Mouse (Mus musculus) heart, adult 9 months (tissue): ENCODE results near the gene 2010300C02Rik.

ENCODE experiments used
- DNase-seq, 2 experiments: peaks; one replicate each; pipeline ENCODE4 v3.0.0; 2022; ENCODE audit warnings: low spot score in 2 of 2

2010300C02Rik gene

DNA sequence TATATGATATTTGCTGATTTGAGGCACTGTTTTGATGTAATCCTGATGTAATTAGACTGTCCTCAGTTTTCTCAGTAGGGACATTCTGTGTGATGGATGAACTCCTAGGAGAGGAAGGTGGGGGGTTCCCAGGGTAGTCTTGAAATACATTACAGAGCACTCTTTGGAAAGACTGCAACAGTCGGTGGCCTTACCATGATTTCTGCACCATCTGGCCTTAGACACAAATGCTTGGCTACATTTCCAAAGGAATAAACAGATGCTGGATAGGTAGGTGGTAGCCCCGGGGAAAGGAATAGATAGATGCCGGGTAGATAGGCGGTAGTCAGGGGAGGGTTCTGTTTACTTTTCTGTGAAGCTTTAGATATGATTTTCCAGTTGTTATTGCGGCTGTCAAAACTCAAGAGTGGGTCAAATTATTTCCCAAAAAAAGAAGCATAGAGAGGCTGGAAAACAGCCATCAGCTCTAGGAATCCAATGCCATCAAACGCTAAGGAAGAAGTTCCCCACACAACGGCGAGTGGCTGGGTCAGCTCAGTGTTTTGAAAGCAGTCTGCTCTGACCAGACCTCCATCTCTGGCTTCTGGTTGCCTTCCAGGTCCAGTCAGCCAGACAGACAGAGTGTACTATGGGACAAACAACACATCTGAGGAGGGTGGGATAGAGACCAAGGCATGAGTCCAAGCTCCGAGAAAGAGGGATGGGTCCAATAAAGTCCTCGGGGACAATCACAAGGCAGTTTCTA, 147.2 kb downstream of the 2010300C02Rik start:
- peak in 1 of 2 experiments; percentile 15 for DNase-seq

DNA sequence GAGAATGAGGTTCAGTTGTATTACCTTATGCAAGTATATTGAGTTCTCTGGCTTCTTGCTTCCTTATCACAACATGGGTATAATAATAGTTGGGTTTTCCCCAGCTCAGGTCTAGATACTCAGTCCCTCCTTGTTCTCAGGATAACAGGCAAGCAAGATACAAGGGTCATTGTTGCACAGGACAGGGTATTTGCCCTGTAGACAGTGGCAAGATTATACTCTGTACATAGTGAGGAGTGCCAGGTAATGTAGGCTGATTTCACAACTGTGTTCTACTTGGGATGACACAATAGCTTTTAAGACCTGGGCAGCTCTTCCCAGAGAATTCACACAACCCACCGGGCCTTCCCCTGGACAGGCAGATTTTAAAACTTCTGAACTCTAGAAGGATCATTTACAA, 151.5 kb downstream of the 2010300C02Rik start:
- no peak for DNase-seq

DNA sequence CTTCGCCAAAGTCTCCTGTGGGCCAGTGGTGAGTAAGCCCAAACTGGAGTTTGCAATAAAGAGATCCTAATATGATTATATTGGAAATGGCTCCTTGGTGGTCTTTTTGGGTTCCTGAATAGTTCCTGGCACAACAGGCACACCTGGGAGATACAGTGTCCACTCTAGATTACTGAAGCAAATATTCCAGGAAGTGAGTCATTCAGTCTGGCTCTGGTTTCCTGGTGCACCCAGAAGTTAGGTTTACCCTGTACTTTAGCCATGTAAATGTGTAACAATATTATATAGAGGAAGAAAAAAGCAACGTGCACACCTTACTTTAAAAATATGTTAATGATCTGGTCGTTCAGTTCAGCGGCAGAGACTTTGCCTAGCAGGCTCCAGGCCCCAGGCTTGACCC, 153.1 kb downstream of the 2010300C02Rik start:
- no peak for DNase-seq

DNA sequence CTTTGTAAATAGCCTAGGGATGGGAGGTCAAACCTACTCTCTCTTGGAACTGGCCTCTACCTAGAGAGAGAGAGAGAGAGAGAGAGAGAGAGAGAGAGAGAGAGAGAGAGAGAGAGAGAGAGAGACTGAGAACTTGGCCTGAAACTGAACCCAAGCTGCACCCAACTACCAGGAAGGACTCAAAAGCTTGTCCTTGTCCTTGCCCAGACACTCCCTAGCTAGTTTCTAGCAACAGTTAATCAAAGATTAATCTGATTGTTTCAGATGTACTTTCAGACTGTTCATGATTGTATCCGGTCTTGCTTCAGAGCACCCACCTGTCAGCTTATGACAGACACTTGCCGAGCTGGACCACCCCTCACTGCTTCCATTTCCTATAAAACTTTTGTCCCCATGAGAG, 153.5 kb downstream of the 2010300C02Rik start:
- DNase-seq: no peak

DNA sequence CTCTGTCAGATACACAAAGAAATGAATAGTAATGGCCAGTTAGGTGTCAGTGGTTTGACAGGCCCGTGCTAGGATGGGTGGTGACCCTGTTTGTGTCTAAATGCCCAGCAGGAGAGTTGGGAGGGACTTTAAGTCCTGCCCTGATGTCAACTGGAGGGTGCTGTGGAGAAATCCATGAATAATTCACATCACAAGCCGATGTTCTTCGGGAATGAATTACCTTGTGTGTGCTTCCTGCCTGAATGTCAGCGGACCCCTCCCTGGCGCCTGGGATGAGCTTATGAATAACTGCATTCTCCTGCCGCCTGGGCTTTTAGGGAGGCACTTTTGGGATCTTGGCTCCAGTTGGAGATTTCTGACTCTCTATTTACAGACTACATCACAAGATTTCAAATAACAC, 154.5 kb downstream of the 2010300C02Rik start:
- DNase-seq: no peak

DNA sequence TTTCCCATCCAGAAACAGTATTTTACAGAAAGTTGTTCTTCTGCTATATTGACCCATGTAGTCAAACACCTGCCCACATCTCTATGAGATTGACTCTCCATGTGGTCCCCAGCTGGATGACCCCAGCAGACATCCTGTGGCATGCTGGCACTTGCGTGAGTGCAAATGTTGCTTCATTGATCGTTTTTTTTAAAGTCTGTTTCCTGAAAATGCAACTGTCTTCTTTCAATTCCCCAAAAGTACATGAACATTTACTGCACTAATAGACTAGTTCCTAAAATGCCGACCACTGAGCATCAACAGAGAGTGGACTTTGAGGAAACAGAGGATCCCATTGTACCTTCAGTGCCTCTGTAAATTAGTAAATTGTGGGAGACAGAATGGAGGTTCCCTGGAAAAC, 157.9 kb downstream of the 2010300C02Rik start:
- peak; percentile 21 to 57 for DNase-seq
